Mouse (Mus musculus) urinary bladder, postnatal 14 days (tissue): ENCODE measurements at regions not wholly inside any gene's neighbourhood (a gene's known extent, or its start where the extent isn't known, plus 50 kb on each side); places are given as distances from the start of the nearest gene placed in this dataset.

ENCODE experiments used
- DNase-seq: peaks from one replicate; pipeline ENCODE4 v3.0.0; 2021; ENCODE audit warnings: low spot score

DNA sequence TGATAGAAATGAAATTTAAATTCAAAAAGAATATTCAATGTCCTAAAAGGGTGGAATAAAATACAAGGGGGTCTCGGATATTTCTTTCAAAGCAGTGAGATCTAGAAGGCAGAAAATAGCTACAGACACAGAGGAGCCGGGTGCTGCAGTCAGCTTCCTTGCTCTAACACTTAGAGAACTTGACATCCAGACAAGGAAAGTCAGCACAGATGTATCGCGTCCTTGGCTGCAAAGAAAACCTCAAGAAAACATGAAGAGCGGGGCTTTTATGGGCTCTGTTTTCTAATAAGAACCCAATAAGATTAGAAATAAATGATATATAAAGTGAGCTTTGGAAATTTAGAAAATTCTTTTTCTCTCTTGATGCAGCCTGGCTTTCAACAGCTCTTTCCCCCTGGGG, 53.1 kb upstream of the Glis3 start:
- DNase-seq, result no peak

- DNase-seq, result no peak
Measured at GRCm38 (mm10) chr19:28733781-28734180, 53.9 kb upstream of the Glis3 start.

GRCm38 (mm10) chr19:28743176-28743793, 63.4 kb upstream of the Glis3 start:
- DNase-seq, result peak; percentile 64

- no peak for DNase-seq
Measured at GRCm38 (mm10) chr19:28745105-28745504, 65.2 kb upstream of the Glis3 start.

- no peak for DNase-seq
Measured at GRCm38 (mm10) chr19:28745534-28745933, 65.7 kb upstream of the Glis3 start.

- no peak for DNase-seq
Measured at GRCm38 (mm10) chr19:28751091-28751490, 71.2 kb upstream of the Glis3 start.

DNA sequence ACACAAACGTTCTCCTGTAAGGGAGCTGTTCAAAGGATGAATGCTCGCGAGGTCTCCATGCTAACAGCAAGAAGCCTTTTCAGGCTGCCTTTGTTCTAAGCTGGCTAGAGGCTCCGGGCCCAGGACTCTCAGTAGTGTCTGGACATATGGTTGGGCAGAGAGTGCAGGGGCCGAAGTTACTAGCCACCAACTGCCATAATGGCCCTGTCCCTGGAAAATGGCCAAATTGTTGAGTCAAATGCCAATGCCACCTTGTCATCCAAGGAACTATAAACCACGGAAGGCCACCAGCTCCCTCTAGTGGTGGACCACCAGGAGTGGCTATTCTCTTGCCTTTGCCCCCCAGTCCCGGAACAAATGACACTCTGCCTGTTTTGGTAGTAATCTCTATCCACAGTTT, 76.0 kb upstream of the Slc1a1 start:
- DNase-seq, result peak; percentile 60

DNA sequence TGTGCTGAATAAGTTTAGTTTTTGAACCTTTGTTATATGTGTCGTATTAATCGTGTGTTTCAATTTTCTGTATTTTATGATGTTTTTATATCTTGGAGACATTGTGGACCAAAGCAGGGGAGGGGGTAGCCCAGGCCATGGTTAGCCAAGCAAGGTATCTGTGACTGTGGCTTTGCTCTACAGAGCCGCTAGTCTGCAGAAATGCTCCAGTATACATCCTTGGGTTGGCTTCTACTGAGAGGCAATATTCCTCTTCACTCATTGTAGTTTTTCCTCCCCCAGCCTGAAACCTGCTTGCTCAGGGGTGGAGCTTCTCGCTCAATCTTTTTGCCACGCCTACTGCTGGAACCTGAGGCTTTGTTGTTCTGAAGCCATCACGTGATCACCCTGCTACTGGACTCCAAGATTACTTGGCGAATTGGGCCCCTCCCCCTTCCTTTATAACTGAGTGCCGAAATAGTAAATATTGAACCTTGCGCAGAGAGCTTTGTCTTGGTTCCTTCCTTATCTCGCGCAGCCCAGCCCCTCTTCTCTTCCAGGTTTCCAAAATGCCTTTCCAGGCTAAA, 70.0 kb upstream of the Slc1a1 start:
- DNase-seq, result no peak

DNA sequence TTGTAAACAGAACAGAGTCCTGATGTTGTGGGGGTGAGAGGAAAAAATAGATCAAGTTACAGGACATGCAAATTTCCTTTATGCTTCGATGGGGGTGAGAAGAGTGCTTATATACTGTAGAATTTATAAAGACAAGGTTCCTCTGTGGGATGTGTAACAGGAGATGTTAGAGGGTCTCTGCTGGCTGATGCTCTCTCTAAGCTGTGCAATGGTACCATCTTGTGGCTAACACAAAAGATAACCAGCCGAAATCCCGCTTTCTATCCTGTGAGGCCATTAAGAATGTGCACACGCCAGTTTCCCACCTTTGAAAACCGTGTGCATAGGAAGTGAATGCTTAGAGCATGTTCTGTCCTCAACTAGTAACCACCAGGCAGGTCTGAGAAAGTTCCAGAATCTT, 66.6 kb upstream of the Slc1a1 start:
- no peak for DNase-seq

DNA sequence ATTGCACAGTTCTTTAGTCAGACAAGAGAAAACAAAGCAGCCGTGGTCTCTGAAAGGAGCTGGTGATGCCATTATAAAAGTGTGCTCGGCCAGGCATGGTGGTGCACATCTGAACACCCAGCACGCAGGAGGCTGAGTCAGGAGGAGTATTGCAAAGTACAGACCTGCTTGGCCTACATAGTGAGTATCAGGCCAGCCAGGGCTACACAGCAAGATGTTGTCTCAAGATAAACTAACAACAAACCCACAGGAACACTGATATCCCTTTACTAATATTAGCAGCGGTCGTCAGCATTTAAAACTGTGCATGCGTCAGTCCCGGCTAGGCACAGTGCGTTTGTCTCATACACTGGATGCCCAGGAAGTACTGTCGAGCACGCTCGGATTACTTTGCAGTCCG, 64.4 kb upstream of the Slc1a1 start:
- no peak for DNase-seq

DNA sequence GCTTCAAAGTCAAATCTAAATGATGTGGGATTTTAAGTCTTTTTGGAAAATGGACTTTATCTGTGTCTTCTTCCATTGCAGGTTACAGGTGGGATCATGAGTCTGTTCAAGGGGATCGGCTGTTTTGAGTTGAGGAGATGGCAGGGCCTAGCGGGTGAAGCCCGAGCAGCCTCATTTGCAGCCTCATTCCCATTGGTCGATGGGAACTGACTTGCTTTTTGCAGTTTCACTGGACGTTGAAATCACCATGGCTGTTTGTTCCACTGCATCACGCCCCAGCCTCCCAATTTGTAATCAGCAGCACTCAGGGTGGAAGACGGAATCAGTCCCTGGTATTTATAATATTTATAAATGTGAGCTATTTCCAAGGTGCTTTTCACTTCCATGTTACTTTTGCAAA, 63.0 kb upstream of the Slc1a1 start:
- DNase-seq, result no peak

- no peak for DNase-seq
Measured at GRCm38 (mm10) chr19:28772840-28773570, 61.8 kb upstream of the Slc1a1 start.

DNA sequence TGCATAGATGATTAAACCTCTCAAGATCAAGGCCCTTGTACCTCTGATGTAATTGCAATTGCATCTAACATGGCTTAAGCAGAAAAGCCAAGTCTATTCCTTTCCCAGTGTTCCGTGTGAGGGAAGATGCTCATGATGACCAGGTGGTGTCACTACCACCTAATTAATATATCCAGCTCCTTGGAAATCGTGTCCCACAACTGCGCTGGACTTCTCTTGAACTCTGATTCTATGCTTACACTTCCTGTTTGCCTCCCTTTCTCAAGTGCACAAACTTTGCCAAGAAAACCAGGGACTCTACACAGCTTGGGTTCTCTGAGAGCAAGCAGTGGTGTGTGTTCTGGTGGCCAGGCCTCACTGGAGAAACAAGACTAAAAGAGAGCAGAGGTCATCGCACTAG, 58.0 kb upstream of the Slc1a1 start:
- DNase-seq, result no peak

- DNase-seq, result no peak
Measured at GRCm38 (mm10) chr19:28777674-28778073, 57.2 kb upstream of the Slc1a1 start.

GRCm38 (mm10) chr19:28778386-28778785, 56.5 kb upstream of the Slc1a1 start:
- DNase-seq, result no peak

DNA sequence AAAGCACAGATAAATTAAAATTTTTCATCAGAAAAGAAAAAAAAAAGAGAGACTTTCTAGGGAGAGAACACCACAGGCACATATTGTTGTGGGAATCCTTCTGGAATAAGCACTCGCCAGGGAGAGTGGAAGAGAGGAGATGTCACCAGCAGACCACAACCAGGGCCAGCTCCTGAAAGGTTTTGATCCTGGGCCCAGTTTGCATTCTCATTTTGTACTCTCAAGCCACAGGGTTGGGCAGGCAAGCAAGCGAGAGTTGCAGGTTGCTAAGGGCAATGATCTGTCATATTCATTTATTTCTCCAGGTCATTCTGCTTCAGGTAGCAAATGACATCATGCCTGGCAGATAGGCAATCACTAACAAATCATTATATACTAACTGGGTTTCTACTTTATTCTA, 52.9 kb upstream of the Slc1a1 start:
- no peak for DNase-seq
